Mouse (Mus musculus) liver, adult 2 months (tissue): ENCODE data around the gene Sec16b.

ENCODE experiments used
- CTCF ChIP-seq: fragments of 200-500 bp; IDR thresholded peaks from 2 replicates; pipeline ENCODE4 v1.5.1; 2011; ENCODE audit warnings: low read depth, low read length, control low read depth
- POLR2A ChIP-seq: fragments of 200-500 bp; IDR thresholded peaks from 2 replicates; pipeline ENCODE4 v1.6.1; 2011; ENCODE audit warnings: low read length, control low read depth; ENCODE audit not compliant: insufficient read depth; ENCODE audit errors: extremely low read depth

DNA sequence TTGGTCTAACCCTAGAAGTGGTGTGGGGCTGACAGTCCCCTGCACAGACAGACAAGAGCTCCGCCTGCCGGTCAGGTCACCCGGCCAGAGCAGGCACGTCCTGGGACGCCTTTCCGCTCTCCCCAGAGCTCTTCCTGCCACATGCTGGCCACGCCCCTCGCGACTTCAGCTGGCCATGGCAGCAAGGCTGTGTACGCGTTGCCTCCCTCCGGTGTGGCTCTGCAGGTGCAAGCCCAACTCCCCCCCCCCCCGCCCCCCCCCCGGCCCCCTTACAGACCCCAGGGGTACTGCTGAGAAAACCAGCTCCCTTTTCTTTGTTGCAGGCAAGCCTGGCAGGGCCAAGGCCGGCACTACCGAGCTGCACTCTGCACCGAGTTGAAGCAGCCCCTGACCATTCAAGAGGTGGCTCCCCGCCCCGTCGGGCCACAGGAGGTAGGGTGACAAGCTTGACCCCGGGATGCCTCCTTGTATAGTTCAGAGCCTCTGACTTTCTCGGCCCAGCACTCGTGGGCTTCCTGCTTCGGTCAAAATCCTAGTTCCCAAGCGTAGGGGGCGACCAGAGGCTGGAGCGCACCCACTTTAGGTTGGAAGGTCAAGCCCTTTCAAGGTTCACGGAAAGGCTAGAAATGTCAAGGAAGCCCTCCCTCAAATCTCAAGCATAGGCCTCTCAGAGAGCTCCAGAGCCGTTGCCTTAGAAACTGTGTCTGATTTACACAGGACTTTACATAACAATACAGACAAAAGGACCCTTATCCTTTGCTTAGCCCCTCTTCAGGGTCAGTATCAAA lies 47.9 kb upstream of the Sec16b start, which contains the start of gene Cryzl2:
- TF ChIP-seq CTCF, result peak; percentile 93
- TF ChIP-seq POLR2A, result 0 out of 2 replicates have a peak, but pooled peaks have one; percentile 42
